Mouse (Mus musculus): Measurements from ENCODE around the gene Ppard.

DNA sequence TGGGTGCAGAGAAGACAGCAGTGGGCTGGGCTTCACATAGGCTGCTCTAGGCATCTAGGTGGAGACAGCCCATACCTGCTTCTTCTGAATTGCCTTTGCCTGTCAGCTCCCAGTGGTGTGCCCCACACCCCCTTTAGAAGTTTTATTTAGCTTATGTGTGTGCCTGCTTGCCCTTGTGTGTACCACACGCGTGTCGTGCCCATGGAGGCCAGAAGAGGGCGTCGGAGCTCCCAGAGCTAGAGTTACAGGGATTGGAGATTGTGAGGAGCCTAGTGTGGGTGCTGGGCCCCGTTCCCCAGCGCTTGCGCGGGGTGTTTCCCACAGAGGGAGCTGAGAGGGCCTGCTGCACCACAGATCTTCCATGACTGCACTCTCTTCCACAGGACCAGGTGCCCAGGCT lies 84.0 kb downstream of the Ppard start:
- no peak for TF ChIP-seq GATA1 (IDR thresholded peaks at IDR 0.05; ENCODE audit: borderline replicate concordance, low read length)
- TF ChIP-seq FLI1 (IDR thresholded peaks at IDR 0.05; ENCODE audit: low read length) = no peak

All from megakaryocyte, embryonic 14.5 days (primary cell).